Mouse (Mus musculus) myocyte (in vitro differentiated cells): ENCODE data around the gene Nom1. TPM values are rescaled to one million over a fixed set of nuclear protein-coding genes. Genes with fewer than 3 reads are reported as not detected.

ENCODE experiments used
- H3K27me3 ChIP-seq: one replicate; pipeline ENCODE4 v1.6.1; 2011; ENCODE audit not compliant: control insufficient read depth, insufficient read depth, insufficient read length
- H3K36me3 ChIP-seq: one replicate; pipeline ENCODE4 v1.6.1; 2011; ENCODE audit not compliant: control insufficient read depth, insufficient read depth
- H3K4me2 ChIP-seq: one replicate; pipeline ENCODE4 v1.6.1; 2011; ENCODE audit warnings: low read depth, control low read depth
- H3K4me3 ChIP-seq: one replicate; pipeline ENCODE4 v1.5.1; 2011; ENCODE audit warnings: mild to moderate bottlenecking, control low read depth, moderate library complexity
- H3K79me2 ChIP-seq: one replicate; pipeline ENCODE4 v1.6.1; 2011; ENCODE audit not compliant: control insufficient read depth, insufficient read depth
- H3ac ChIP-seq: one replicate; pipeline ENCODE4 v1.6.1; 2011; ENCODE audit not compliant: control insufficient read depth, insufficient read length
- CEBPB ChIP-seq: IDR thresholded peaks from 2 replicates; pipeline ENCODE4 v1.6.1; 2011; ENCODE audit warnings: mild to moderate bottlenecking, moderate library complexity; ENCODE audit not compliant: poor library complexity, insufficient read depth, severe bottlenecking
- E2F4 ChIP-seq: IDR thresholded peaks from one replicate; pipeline ENCODE4 v1.6.1; 2011; ENCODE audit warnings: mild to moderate bottlenecking, control low read depth, moderate library complexity; ENCODE audit not compliant: insufficient read depth
- MYOD1 ChIP-seq, 3 experiments: IDR thresholded peaks; one replicate each; pipeline ENCODE4 v1.6.1; 2011; ENCODE audit warnings: control low read depth in 2 of 3, low read depth in 2 of 3, mild to moderate bottlenecking in 2 of 3, moderate library complexity in 1 of 3; ENCODE audit not compliant: insufficient read length in 2 of 3, control insufficient read depth in 1 of 3
- MYOG ChIP-seq, 3 experiments: IDR thresholded peaks; one replicate each; pipeline ENCODE4 v1.6.1; 2011; ENCODE audit warnings: control low read depth in 2 of 3, low read depth in 2 of 3, mild to moderate bottlenecking in 2 of 3; ENCODE audit not compliant: insufficient read length in 2 of 3, control insufficient read depth in 1 of 3, insufficient read depth in 1 of 3
- POLR2AphosphoS2 ChIP-seq: IDR thresholded peaks from one replicate; pipeline ENCODE4 v1.6.1; 2011; ENCODE audit warnings: low read depth, control low read depth; ENCODE audit not compliant: insufficient read length
- REST ChIP-seq: IDR thresholded peaks from one replicate; pipeline ENCODE4 v1.6.1; 2011; ENCODE audit warnings: mild to moderate bottlenecking, control low read depth, moderate library complexity; ENCODE audit not compliant: insufficient read depth, insufficient read length
- SRF ChIP-seq: IDR thresholded peaks from one replicate; pipeline ENCODE4 v1.6.1; 2011; ENCODE audit warnings: low read depth; ENCODE audit not compliant: control insufficient read depth, insufficient read length
- TCF12 ChIP-seq: IDR thresholded peaks from one replicate; pipeline ENCODE4 v1.6.1; 2011; ENCODE audit warnings: mild to moderate bottlenecking, control low read depth; ENCODE audit not compliant: poor library complexity, insufficient read depth, severe bottlenecking
- TCF3 ChIP-seq: IDR thresholded peaks from one replicate; pipeline ENCODE4 v1.6.1; 2011; ENCODE audit warnings: low read depth, control low read depth; ENCODE audit not compliant: insufficient read length
- USF1 ChIP-seq: IDR thresholded peaks from one replicate; pipeline ENCODE4 v1.6.1; 2011; ENCODE audit warnings: low read depth, mild to moderate bottlenecking, control low read depth, moderate library complexity
- polyA plus RNA-seq: library from polyadenylated mRNA; unstranded; fragments of >200 nt; fragmentation: generic; extraction: Trizol; gene quantifications from one replicate; pipeline ENCODE4 v1.2.1, GENCODE M21; 2012; ENCODE audit warnings: missing spikeins

The Nom1 gene
- polyA plus RNA-seq, 1 experiment: 9.9 TPM

GRCm38 (mm10) chr5:29445275-29445674 is 10.8 kb downstream of the Nom1 start:
- no peak overlapping the region for H3K4me3 ChIP-seq
- H3K36me3 ChIP-seq: peaks cover 60% of the 10 kb centered on the region
- no peaks in the 10 kb centered on the region for H3K79me2 ChIP-seq
- H3K27me3 ChIP-seq: no peaks in the 10 kb centered on the region
- H3ac ChIP-seq: no peak overlapping the region
- no peak for TF ChIP-seq E2F4
- no peak for TF ChIP-seq CEBPB
- no peak for TF ChIP-seq SRF
- TF ChIP-seq TCF12: no peak
- no peak for TF ChIP-seq MYOG (IDR thresholded peaks at IDR 0.05; ENCODE audit: control insufficient read depth in 1 of 3, insufficient read depth in 1 of 3, insufficient read length in 2 of 3, low read depth in 2 of 3)
- H3K4me2 ChIP-seq: no peak overlapping the region

GRCm38 (mm10) chr5:29452352-29452751 is 17.9 kb downstream of the Nom1 start:
- Histone ChIP-seq H3K4me3 (no peak overlapping the region), H3K27me3 (no peaks in the 10 kb centered on the region), H3K36me3 (peaks cover 32% of the 10 kb centered on the region), H3K4me2 (no peak overlapping the region), H3ac (no peak overlapping the region), H3K79me2 (no peaks in the 10 kb centered on the region)
- TF ChIP-seq CEBPB (no peak), POLR2AphosphoS2 (peak; percentile 55), TCF3 (no peak)

- Histone ChIP-seq H3K27me3 (no peaks in the 10 kb centered on the region), H3K79me2 (no peaks in the 10 kb centered on the region), H3ac (no peak overlapping the region), H3K4me3 (no peak overlapping the region), H3K36me3 (peaks cover 9% of the 10 kb centered on the region), H3K4me2 (no peak overlapping the region)
- TF ChIP-seq MYOD1 (IDR thresholded peaks at IDR 0.05; ENCODE audit: control insufficient read depth in 1 of 3, insufficient read length in 2 of 3, low read depth in 2 of 3) (peak in 1 of 3 experiments; percentile 23), TCF3 (no peak)
These were observed 22.6 kb downstream of the Nom1 start for GRCm38 (mm10) chr5:29456895-29457656.

GRCm38 (mm10) chr5:29462943-29463686 is 28.7 kb downstream of the Nom1 start:
- Histone ChIP-seq H3K27me3 (peaks cover 14% of the 10 kb centered on the region), H3K36me3 (no peaks in the 10 kb centered on the region), H3K4me2 (no peak overlapping the region), H3ac (no peak overlapping the region), H3K4me3 (no peak overlapping the region), H3K79me2 (no peaks in the 10 kb centered on the region)
- TF ChIP-seq TCF3: no peak
- no peak for TF ChIP-seq MYOG (IDR thresholded peaks at IDR 0.05; ENCODE audit: control insufficient read depth in 1 of 3, insufficient read depth in 1 of 3, insufficient read length in 2 of 3, low read depth in 2 of 3)
- no peak for TF ChIP-seq E2F4

- peak overlapping the region; percentile 74 for H3K4me2 ChIP-seq
- peak in 1 of 3 experiments; percentile 25 for TF ChIP-seq MYOD1 (IDR thresholded peaks at IDR 0.05; ENCODE audit: control insufficient read depth in 1 of 3, insufficient read length in 2 of 3, low read depth in 2 of 3)
- no peak for TF ChIP-seq TCF3
- no peak for TF ChIP-seq REST
- peak in 1 of 3 experiments; percentile 19 for TF ChIP-seq MYOG (IDR thresholded peaks at IDR 0.05; ENCODE audit: control insufficient read depth in 1 of 3, insufficient read depth in 1 of 3, insufficient read length in 2 of 3, low read depth in 2 of 3)
- no peak for TF ChIP-seq CEBPB
- no peak for TF ChIP-seq USF1
- peaks cover 49% of the 10 kb centered on the region for H3K27me3 ChIP-seq
- no peak overlapping the region for H3ac ChIP-seq
- no peaks in the 10 kb centered on the region for H3K36me3 ChIP-seq
- no peaks in the 10 kb centered on the region for H3K79me2 ChIP-seq
- H3K4me3 ChIP-seq: no peak overlapping the region
These were observed 33.3 kb downstream of the Nom1 start for GRCm38 (mm10) chr5:29467489-29468350.
